Mouse (Mus musculus) megakaryocyte-erythroid progenitor cell, adult 5-6 weeks (primary cell): ENCODE data around the gene Lrrc23. TPM values are rescaled to one million over a fixed set of nuclear protein-coding genes. Genes with fewer than 3 reads are reported as not detected.
A peak's percentile ranks its signal among the peaks of the same experiment; 100 is the strongest.

Experiments used
- ATAC-seq: replicated peaks from 2 replicates; pipeline ENCODE4 v1.8.0; 2016; ENCODE audit warnings: mild to moderate bottlenecking, inconsistent platforms; ENCODE audit not compliant: severe bottlenecking, poor library complexity, low FRiP score, low TSS enrichment
- total RNA-seq, 2 experiments: library from RNA; stranded (forward) in 1 of 2; stranded (reverse) in 1 of 2; fragments of 200-1000, 215-1000 nt in 1 of 2; fragments of >200 nt in 1 of 2; fragmentation: Nextera tagmentation in 1 of 2; gene quantifications; 2 replicates each; pipeline ENCODE4 v1.2.3; 2014 to 2017

Lrrc23 gene
- total RNA-seq, 2 experiments from 2014 or later: not detected

DNA sequence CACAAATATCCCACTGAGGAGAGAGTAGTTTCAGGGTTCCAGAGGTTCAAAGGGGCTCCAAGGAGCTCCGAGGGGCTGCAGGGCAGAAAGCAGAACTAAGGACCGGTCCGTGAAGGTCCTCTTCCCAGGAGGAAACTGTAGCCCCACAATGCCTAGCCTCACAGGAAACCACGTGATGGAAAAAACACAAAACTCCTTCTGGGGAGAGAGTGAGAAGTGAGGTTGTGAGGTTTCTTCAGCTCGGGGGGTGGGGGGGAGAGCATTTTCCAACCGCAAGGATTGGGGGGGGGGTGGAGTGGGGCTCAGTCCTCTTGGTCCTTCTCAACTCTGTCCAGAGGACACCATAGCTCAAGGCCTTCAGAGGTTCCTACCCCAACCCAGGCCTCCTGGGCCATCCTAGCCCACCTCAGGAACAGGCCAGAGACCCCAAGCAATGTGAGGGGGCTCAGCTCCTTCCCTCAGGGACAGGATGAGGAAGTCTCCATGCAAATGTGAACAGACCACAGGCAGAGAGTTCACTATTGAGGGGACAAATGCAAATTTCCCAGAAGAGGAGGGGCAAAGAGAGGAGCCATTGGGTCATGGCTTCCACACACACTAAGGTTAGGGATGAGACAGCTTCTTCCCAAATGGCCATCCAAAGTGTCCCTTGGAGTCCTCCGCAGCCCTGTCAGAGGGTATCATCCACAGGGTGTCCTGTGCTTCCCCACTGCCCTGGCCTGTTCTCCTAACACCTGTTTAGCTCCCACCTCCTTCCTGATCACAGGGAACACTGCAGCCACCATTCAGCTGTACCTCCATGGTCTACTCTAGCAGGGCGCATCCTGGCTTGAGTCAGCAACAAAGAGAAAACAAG is 49.4 kb downstream of the Lrrc23 start:
- no peak for ATAC-seq

DNA sequence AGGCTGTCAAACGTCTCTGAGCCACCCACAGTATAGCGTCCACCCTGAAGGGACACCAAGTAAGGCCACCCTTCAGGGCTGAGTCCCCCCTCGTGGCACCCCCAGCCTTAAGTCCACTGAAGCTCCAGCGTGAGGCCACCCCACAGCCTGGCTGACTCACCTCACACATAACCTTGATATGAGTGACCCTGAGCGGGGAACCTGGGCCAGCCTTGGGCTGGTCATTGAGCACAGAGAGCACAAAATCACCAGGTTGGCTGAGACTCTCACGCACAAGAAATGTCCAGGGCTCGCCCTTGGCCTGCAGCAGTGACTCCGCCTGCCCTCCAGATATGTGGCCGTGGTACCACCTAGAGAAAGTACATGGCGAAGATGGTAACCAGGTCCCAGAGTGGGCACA is 50.9 kb downstream of the Lrrc23 start:
- no peak for ATAC-seq

DNA sequence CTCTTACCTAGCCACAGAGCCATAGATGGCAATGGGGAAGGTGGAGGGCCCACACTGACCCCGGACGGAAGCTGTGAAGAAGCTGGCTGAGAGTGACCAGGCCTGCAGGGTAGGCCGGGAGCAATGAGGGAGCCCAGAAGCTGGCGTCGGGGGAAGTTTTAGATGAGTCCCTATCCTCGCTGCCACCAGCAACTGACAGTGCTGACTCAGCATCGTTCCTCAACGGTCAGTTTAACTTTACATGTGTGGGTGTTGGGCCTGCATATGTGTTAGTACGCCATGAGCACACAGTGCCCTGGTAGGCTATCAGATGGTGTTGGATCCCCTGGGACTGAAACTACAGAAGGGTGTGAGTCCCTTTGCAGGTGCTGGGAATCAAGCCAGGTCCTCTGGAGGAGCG is 55.1 kb downstream of the Lrrc23 start:
- peak; percentile 9 for ATAC-seq

GRCm38 (mm10) chr6:124723541-124723940 is 56.0 kb downstream of the Lrrc23 start:
- no peak for ATAC-seq

DNA sequence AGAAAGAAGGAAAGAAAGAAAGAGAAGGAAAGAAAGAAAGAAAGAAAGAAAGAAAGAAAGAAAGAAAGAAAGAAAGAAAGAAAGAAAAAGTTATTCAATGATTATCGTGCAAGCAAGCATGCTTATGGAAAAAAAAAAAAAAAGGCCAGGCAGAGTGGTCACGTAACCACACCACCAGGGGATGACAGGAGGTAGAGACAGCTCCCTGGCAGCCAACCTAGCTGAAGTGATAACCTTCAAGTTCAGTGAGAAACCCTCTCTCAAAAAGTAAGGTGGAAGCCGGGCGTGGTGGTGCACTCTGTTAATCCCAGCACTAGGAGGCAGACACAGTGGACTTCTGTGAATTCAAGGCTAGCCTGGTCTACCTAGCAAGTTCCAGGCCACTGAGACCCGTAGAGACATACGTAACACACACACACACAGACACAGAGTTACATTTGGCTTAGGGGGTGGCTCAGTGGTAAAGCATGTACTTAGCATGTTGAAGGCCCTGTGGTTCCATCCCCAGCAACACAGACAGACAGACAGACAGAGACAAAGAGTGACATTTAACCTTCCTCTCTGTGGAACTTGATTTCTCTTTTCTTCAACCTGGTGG is 56.6 kb downstream of the Lrrc23 start:
- ATAC-seq: no peak

DNA sequence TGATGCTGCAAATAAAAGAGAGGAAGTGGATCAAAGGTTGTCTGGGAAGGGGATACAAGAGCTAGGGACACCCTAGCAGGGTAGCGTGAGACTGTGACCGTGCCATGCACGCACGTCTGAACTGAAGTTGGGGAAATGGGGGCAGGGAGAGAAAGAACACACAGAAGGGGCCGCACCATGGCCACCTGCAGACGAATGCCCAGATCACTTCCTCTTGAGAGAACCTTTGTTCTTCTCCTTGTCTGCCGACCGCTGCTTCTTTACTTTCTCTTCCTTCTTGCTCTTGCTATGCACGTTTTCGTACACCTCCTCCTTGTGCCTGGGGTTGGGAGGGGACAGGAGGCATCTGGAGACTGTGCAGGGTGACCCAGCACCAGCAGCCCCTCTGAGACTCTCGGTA is 58.6 kb downstream of the Lrrc23 start:
- no peak for ATAC-seq

Other genes with a start within 250 kb of the Lrrc23 start
- not detected in 2 replicates for gene C1s1, start 237.4 kb downstream of the Lrrc23 start, total RNA-seq (2014; fragmentation: Nextera tagmentation)
- gene C1s1, start 237.4 kb downstream of the Lrrc23 start, total RNA-seq (2017): not detected in 2 replicates
- gene C1rb, start 209.4 kb downstream of the Lrrc23 start, total RNA-seq (2014; fragmentation: Nextera tagmentation): not detected in 2 replicates
- gene C1rb, start 209.4 kb downstream of the Lrrc23 start, total RNA-seq (2017): not detected in 2 replicates
- gene C1s2, start 143.6 kb downstream of the Lrrc23 start, total RNA-seq (2014; fragmentation: Nextera tagmentation): not detected in 2 replicates
- not detected in 2 replicates for gene C1s2, start 143.6 kb downstream of the Lrrc23 start, total RNA-seq (2017)
- gene Lpcat3, start 116.7 kb downstream of the Lrrc23 start, total RNA-seq (2014; fragmentation: Nextera tagmentation): 78.8 and 91.1 TPM in 2 replicates
- 53.1 and 89.0 TPM in 2 replicates for gene Lpcat3, start 116.7 kb downstream of the Lrrc23 start, total RNA-seq (2017)
- gene Emg1, start 67.5 kb downstream of the Lrrc23 start, total RNA-seq (2014; fragmentation: Nextera tagmentation): 242 and 387 TPM in 2 replicates
- gene Emg1, start 67.5 kb downstream of the Lrrc23 start, total RNA-seq (2017): 375 and 422 TPM in 2 replicates
- 467 and 537 TPM in 2 replicates for gene Phb2, start 67.4 kb downstream of the Lrrc23 start, total RNA-seq (2014; fragmentation: Nextera tagmentation)
- 474 and 558 TPM in 2 replicates for gene Phb2, start 67.4 kb downstream of the Lrrc23 start, total RNA-seq (2017)
- gene Ptpn6, start 41.0 kb downstream of the Lrrc23 start, total RNA-seq (2014; fragmentation: Nextera tagmentation): 65.4 and 76.0 TPM in 2 replicates
- 189 and 237 TPM in 2 replicates for gene Ptpn6, start 41.0 kb downstream of the Lrrc23 start, total RNA-seq (2017)
- gene Grcc10, start 38.4 kb downstream of the Lrrc23 start, total RNA-seq (2014; fragmentation: Nextera tagmentation): 110 and 141 TPM in 2 replicates
- gene Grcc10, start 38.4 kb downstream of the Lrrc23 start, total RNA-seq (2017): 66.5 and 83.5 TPM in 2 replicates
- not detected in 2 replicates for gene Gm45234, start 23.7 kb downstream of the Lrrc23 start, total RNA-seq (2014; fragmentation: Nextera tagmentation)
- gene Gm45234, start 23.7 kb downstream of the Lrrc23 start, total RNA-seq (2017): not detected in 2 replicates
- gene Atn1, start 23.2 kb downstream of the Lrrc23 start, total RNA-seq (2014; fragmentation: Nextera tagmentation): 12.9 and 14.4 TPM in 2 replicates
- 1.5 and 1.9 TPM in 2 replicates for gene Atn1, start 23.2 kb downstream of the Lrrc23 start, total RNA-seq (2017)
- gene Eno2, start 10.1 kb downstream of the Lrrc23 start, total RNA-seq (2014; fragmentation: Nextera tagmentation): 0.74 TPM in 1 of 2 replicates, not detected in the other
- not detected in 2 replicates for gene Eno2, start 10.1 kb downstream of the Lrrc23 start, total RNA-seq (2017)
- gene Spsb2, start 28.9 kb upstream of the Lrrc23 start, total RNA-seq (2014; fragmentation: Nextera tagmentation): 1.9 and 5.1 TPM in 2 replicates
- gene Spsb2, start 28.9 kb upstream of the Lrrc23 start, total RNA-seq (2017): 4.1 and 5.5 TPM in 2 replicates
- 258 and 264 TPM in 2 replicates for gene Tpi1, start 34.6 kb upstream of the Lrrc23 start, total RNA-seq (2014; fragmentation: Nextera tagmentation)
- 179 and 201 TPM in 2 replicates for gene Tpi1, start 34.6 kb upstream of the Lrrc23 start, total RNA-seq (2017)
- gene Usp5, start 49.8 kb upstream of the Lrrc23 start, total RNA-seq (2014; fragmentation: Nextera tagmentation): 85.0 and 100 TPM in 2 replicates
- 75.7 and 80.9 TPM in 2 replicates for gene Usp5, start 49.8 kb upstream of the Lrrc23 start, total RNA-seq (2017)
- gene Cdca3, start 49.8 kb upstream of the Lrrc23 start, total RNA-seq (2014; fragmentation: Nextera tagmentation): 100 and 181 TPM in 2 replicates
- gene Cdca3, start 49.8 kb upstream of the Lrrc23 start, total RNA-seq (2017): 90.3 and 111 TPM in 2 replicates
- not detected in 2 replicates for gene Gnb3, start 60.5 kb upstream of the Lrrc23 start, total RNA-seq (2014; fragmentation: Nextera tagmentation)
- gene Gnb3, start 60.5 kb upstream of the Lrrc23 start, total RNA-seq (2017): not detected in 2 replicates
- gene P3h3, start 78.0 kb upstream of the Lrrc23 start, total RNA-seq (2014; fragmentation: Nextera tagmentation): 0.61 and 3.0 TPM in 2 replicates
- gene P3h3, start 78.0 kb upstream of the Lrrc23 start, total RNA-seq (2017): 0.89 and 2.2 TPM in 2 replicates
- not detected in 2 replicates for gene Gpr162, start 84.3 kb upstream of the Lrrc23 start, total RNA-seq (2014; fragmentation: Nextera tagmentation)
- not detected in 2 replicates for gene Gpr162, start 84.3 kb upstream of the Lrrc23 start, total RNA-seq (2017)
- gene Cd4, start 108.5 kb upstream of the Lrrc23 start, total RNA-seq (2014; fragmentation: Nextera tagmentation): not detected in 2 replicates
- not detected in 2 replicates for gene Cd4, start 108.5 kb upstream of the Lrrc23 start, total RNA-seq (2017)
- 0.09 and 0.35 TPM in 2 replicates for gene Lag3, start 132.0 kb upstream of the Lrrc23 start, total RNA-seq (2014; fragmentation: Nextera tagmentation)
- 1.6 TPM in 1 of 2 replicates, not detected in the other for gene Lag3, start 132.0 kb upstream of the Lrrc23 start, total RNA-seq (2017)
- 5.3 and 30.7 TPM in 2 replicates for gene Ptms, start 140.4 kb upstream of the Lrrc23 start, total RNA-seq (2014; fragmentation: Nextera tagmentation)
- gene Ptms, start 140.4 kb upstream of the Lrrc23 start, total RNA-seq (2017): 21.6 and 22.1 TPM in 2 replicates
- 103 and 117 TPM in 2 replicates for gene Mlf2, start 151.7 kb upstream of the Lrrc23 start, total RNA-seq (2014; fragmentation: Nextera tagmentation)
- 59.2 and 99.1 TPM in 2 replicates for gene Mlf2, start 151.7 kb upstream of the Lrrc23 start, total RNA-seq (2017)
- gene Cops7a, start 185.8 kb upstream of the Lrrc23 start, total RNA-seq (2014; fragmentation: Nextera tagmentation): 71.0 and 117 TPM in 2 replicates
- gene Cops7a, start 185.8 kb upstream of the Lrrc23 start, total RNA-seq (2017): 46.8 and 57.5 TPM in 2 replicates
- not detected in 2 replicates for gene Pianp, start 217.0 kb upstream of the Lrrc23 start, total RNA-seq (2014; fragmentation: Nextera tagmentation)
- gene Pianp, start 217.0 kb upstream of the Lrrc23 start, total RNA-seq (2017): not detected in 2 replicates
- gene Zfp384, start 229.4 kb upstream of the Lrrc23 start, total RNA-seq (2014; fragmentation: Nextera tagmentation): 67.0 and 86.8 TPM in 2 replicates
- gene Zfp384, start 229.4 kb upstream of the Lrrc23 start, total RNA-seq (2017): 18.5 and 18.6 TPM in 2 replicates